Mouse (Mus musculus) testis, adult 2 months (tissue): ENCODE data around the gene Sertad2.

Experiments
- CTCF ChIP-seq: fragments of 200-500 bp; IDR thresholded peaks from 2 replicates; pipeline ENCODE4 v1.5.1; 2012; ENCODE audit warnings: low read depth, mild to moderate bottlenecking, inconsistent platforms, low read length, moderate library complexity; ENCODE audit not compliant: control insufficient read depth, insufficient read depth, insufficient replicate concordance
- POLR2A ChIP-seq: fragments of 200-500 bp; IDR thresholded peaks from 2 replicates; pipeline ENCODE4 v1.6.1; 2012; ENCODE audit warnings: low read depth, mild to moderate bottlenecking, inconsistent platforms, low read length, moderate library complexity; ENCODE audit not compliant: control insufficient read depth

- TF ChIP-seq POLR2A (no peak), CTCF (no peak)
These were observed 89.5 kb downstream of the Sertad2 start for GRCm38 (mm10) chr11:20632619-20632965.
